Mouse (Mus musculus) MEL (cell line): Measurements from ENCODE around the gene Cecr2.

ENCODE experiments used
- BHLHE40 ChIP-seq: IDR thresholded peaks from 2 replicates; pipeline ENCODE4 v1.6.1; 2012; ENCODE audit warnings: low read depth, mild to moderate bottlenecking, inconsistent platforms, low read length, improper control_type of control experiment, borderline replicate concordance
- CHD1 ChIP-seq: IDR thresholded peaks from 2 replicates; pipeline ENCODE4 v1.6.1; 2012; ENCODE audit warnings: low read depth, mild to moderate bottlenecking, inconsistent platforms, low read length, improper control_type of control experiment
- CTCF ChIP-seq, 3 experiments: IDR thresholded peaks in 2 of 3; conservative IDR thresholded peaks in 1 of 3; 2 replicates each; pipeline ENCODE4 v1.5.1; 2011 to 2012; ENCODE audit warnings: low read length in 3 of 3, low read depth in 2 of 3, mild to moderate bottlenecking in 2 of 3, improper control_type of control experiment in 1 of 3, inconsistent platforms in 1 of 3, mixed read lengths in 1 of 3, moderate library complexity in 1 of 3; ENCODE audit not compliant: control insufficient read depth in 1 of 3, insufficient read depth in 1 of 3, poor library complexity in 1 of 3, severe bottlenecking in 1 of 3
- EP300 ChIP-seq, 2 experiments: IDR thresholded peaks; 2 replicates each; pipeline ENCODE4 v1.6.1; 2011; ENCODE audit warnings: improper control_type of control experiment in 2 of 2, low read length in 2 of 2, low read depth in 1 of 2, mild to moderate bottlenecking in 1 of 2
- GATA1 ChIP-seq: IDR thresholded peaks from 2 replicates; pipeline ENCODE4 v1.6.1; 2011; ENCODE audit warnings: low read depth, low read length, improper control_type of control experiment
- HCFC1 ChIP-seq: IDR thresholded peaks from 2 replicates; pipeline ENCODE4 v1.6.1; 2012; ENCODE audit warnings: low read depth, mild to moderate bottlenecking, inconsistent platforms, low read length, improper control_type of control experiment, moderate library complexity
- KAT2A ChIP-seq: conservative IDR thresholded peaks from 2 replicates; pipeline ENCODE4 v1.6.1; 2012; ENCODE audit warnings: low read depth, low read length, improper control_type of control experiment, inconsistent platforms
- MAX ChIP-seq: IDR thresholded peaks from 2 replicates; pipeline ENCODE4 v1.6.1; 2011; ENCODE audit warnings: low read length, improper control_type of control experiment
- POLR2A ChIP-seq, 2 experiments: IDR thresholded peaks; 2 replicates each; pipeline ENCODE4 v1.6.1; 2011 to 2012; ENCODE audit warnings: low read length in 2 of 2, mild to moderate bottlenecking in 2 of 2, control low read depth in 1 of 2, improper control_type of control experiment in 1 of 2, low read depth in 1 of 2, moderate library complexity in 1 of 2; ENCODE audit not compliant: control insufficient read depth in 1 of 2, insufficient read depth in 1 of 2, poor library complexity in 1 of 2
- POLR2AphosphoS2 ChIP-seq: IDR thresholded peaks from 2 replicates; pipeline ENCODE4 v1.6.1; 2011; ENCODE audit warnings: low read length, improper control_type of control experiment
- POLR2AphosphoS5 ChIP-seq: IDR thresholded peaks from 2 replicates; pipeline ENCODE4 v1.6.1; 2012; ENCODE audit warnings: low read depth, borderline replicate concordance, mild to moderate bottlenecking, inconsistent platforms, low read length, moderate library complexity, mixed read lengths
- ZMIZ1 ChIP-seq: IDR thresholded peaks from 2 replicates; pipeline ENCODE4 v1.6.1; 2012; ENCODE audit warnings: low read depth, mild to moderate bottlenecking, inconsistent platforms, low read length, improper control_type of control experiment, moderate library complexity

DNA sequence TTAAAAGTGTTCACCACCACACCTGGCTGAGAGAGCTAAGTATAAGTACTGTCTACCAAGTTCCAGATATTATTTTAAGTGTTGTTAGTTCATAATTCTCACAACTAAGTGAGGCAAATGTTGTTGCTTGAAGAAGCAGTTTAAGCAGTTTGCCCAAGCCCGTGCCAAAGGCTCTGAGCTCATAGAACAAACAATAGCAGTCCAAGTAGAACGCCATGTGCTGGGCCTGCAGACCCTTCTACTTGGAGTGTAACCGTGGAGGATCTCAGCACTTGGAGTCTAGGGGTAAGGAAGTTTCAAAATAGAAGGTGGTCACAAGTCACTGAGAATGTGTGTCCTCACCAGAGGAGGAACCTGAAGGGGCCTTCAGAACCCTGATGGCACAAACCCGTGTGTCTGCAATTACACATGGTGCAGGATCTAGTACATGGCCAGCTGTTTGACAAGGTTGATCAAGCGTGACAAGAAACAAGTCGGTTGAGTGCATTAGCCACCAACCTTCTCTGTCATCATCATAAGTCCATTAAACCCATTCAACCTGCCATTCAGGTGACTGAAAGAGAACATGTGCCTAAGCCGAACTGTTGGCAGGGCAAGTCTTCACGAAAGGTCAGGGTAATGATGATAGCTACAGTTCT is 30.7 kb upstream of the Cecr2 start:
- TF ChIP-seq POLR2A (IDR thresholded peaks at IDR 0.05; ENCODE audit: control insufficient read depth in 1 of 2, insufficient read depth in 1 of 2, low read depth in 1 of 2, low read length in 2 of 2, poor library complexity in 1 of 2) (no peak), POLR2AphosphoS5 (no peak), EP300 (IDR thresholded peaks at IDR 0.05; ENCODE audit: low read depth in 1 of 2, low read length in 2 of 2) (no peak), CTCF (IDR thresholded peaks at IDR 0.05 in 2 of 3, conservative IDR thresholded peaks at IDR 0.05 in 1 of 3; ENCODE audit: control insufficient read depth in 1 of 3, insufficient read depth in 1 of 3, low read depth in 2 of 3, low read length in 3 of 3, poor library complexity in 1 of 3, severe bottlenecking in 1 of 3) (no peak), HCFC1 (no peak), MAX (no peak), POLR2AphosphoS2 (no peak), ZMIZ1 (no peak), BHLHE40 (no peak), KAT2A (no peak), GATA1 (no peak), CHD1 (no peak)
